Mouse (Mus musculus) lung, adult 2 months (tissue): ENCODE measurements around the gene Sf3b5. TPM values are rescaled to one million over a fixed set of nuclear protein-coding genes. Genes with fewer than 3 reads are reported as not detected.

ENCODE experiments used
- DNase-seq: peaks from one replicate; pipeline ENCODE4 v3.0.0; 2022
- H3K4me1 ChIP-seq: fragments of 200-500 bp; 2 replicates; pipeline ENCODE4 v1.6.1; 2011; ENCODE audit warnings: low read length; ENCODE audit not compliant: control insufficient read depth, insufficient read depth
- H3K4me3 ChIP-seq: fragments of 200-500 bp; replicated peaks from 2 replicates; pipeline ENCODE3; 2011; ENCODE audit warnings: low read depth, mild to moderate bottlenecking, control low read depth, low read length; ENCODE audit errors: extremely low read depth
- CTCF ChIP-seq: fragments of 200-500 bp; IDR thresholded peaks from 2 replicates; pipeline ENCODE4 v1.5.1; 2011; ENCODE audit warnings: mild to moderate bottlenecking, low read length, control low read depth; ENCODE audit not compliant: insufficient read depth
- POLR2A ChIP-seq: fragments of 200-500 bp; IDR thresholded peaks from 2 replicates; pipeline ENCODE4 v1.6.1; 2011; ENCODE audit warnings: low read depth, mild to moderate bottlenecking, control low read depth, low read length, borderline replicate concordance; ENCODE audit errors: extremely low read depth
- WGBS: fragments of 180-500 bp; shearing (Covaris S2); methylation state at CpG from one replicate; pipeline ENCODE4 v1.1.7; 2018; 5-methylcytosine and 5-hydroxymethylcytosine counted together
- polyA plus RNA-seq: library from polyadenylated mRNA; depleted of rRNA; stranded (reverse); fragments of >200 nt; gene quantifications from 2 replicates; pipeline ENCODE4 v1.2.3, GENCODE M21; 2012; rRNA removed

Gene Sf3b5
- polyA plus RNA-seq, 1 experiment: 29.1 TPM

DNA sequence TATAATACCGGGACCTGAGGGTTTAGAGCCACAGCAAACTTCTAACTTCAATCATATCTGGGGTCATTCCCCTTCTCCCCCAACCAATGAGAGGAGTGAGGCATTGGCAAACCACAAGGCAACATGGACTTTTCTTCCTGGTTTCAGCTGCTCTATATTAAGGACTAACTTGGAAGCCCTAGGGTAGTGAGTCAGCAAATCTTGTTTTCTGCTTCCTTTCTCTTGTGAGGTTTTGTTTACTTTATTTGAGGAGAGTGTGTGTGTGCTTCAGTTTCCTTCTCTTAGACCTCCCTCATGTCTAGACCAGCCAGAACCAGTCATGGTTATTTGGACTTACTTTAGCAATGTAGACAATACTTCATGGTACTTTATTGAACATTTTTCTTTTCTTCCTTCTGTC, 23.1 kb downstream of the Sf3b5 start:
- DNase-seq: no peak
- WGBS: 81% methylated on average over 1 of the region's 1 CpGs
- no peak for TF ChIP-seq POLR2A
- no peak for TF ChIP-seq CTCF
- Histone ChIP-seq H3K4me3 (no peak overlapping the region), H3K4me1 (no peaks in the 10 kb centered on the region)

DNA sequence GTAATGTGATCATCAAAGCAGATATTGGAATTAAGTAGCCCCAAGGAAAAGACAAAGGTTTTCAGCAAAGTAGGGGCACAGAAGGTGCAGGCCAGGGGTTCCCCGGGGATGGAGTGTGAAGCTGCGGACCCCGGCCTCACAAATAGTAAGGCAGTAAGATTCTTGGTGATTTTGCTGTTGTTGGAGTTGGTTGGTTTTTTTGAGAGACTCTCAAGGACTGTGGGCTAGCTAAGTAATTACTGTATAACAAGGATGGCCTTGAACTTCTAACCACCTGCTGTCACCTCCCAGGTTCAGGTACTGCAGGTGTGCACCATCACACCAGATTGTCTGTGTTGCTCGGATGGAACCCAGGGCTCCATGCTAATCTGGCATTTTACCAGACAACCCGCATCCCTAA, 24.3 kb downstream of the Sf3b5 start:
- WGBS: 93% methylated on average over 5 of the region's 5 CpGs
- no peak for TF ChIP-seq CTCF
- DNase-seq: no peak

DNA sequence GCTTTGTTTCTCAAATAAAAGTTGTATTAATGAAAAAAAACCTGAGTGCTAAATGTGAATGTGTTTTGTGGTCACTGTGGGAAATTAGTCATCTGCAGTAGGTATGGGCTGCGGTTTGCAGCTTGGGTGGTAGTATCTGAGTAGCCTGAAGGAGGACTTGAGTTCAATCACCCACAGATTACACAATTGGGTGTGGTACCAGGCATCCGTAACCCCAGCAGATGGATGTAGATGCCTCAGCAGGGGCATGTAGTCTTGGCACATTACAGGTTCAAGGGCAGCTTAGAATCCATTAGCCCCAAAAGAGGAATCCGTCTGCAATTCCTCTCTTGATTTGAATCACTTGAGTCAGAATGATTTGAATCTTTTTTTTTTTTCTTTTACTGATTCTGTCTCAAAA, 30.1 kb downstream of the Sf3b5 start:
- no peak for TF ChIP-seq CTCF
- TF ChIP-seq POLR2A: no peak
- DNase-seq: no peak
- Histone ChIP-seq H3K4me1 (no peaks in the 10 kb centered on the region), H3K4me3 (no peak overlapping the region)
- WGBS: 74% methylated on average over 3 of the region's 3 CpGs

More for the DNA sequence above, 24.3 kb downstream of the Sf3b5 start:
- H3K4me1 ChIP-seq: no peaks in the 10 kb centered on the region
- H3K4me3 ChIP-seq: no peak overlapping the region

DNA sequence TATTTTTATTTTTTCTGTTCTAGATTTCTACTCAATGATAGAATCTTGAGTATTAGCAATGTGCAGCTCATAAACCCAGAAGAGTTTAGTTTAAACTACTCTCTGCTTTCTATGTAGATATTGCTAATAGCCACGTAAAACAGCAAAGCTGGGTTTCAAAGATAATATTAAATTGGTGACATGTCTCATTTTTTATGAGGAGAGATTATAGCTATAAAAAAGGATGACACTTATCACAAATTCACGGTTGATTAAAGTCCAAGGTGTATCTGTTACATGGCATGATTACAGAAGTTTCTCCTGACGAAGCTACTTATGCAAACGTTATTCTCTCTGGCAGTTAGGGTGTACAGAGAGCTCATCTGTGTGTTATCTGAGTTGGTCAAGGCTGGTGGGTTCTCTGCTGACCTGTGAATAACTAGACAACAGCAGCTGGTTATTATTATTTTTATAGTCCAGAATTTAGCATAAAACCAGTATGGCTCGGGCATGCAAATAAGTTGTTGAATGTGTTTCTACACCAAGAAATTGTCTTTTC, 34.6 kb downstream of the Sf3b5 start:
- Histone ChIP-seq H3K4me1 (no peaks in the 10 kb centered on the region), H3K4me3 (no peak overlapping the region)
- DNase-seq: no peak
- WGBS: 81% methylated on average over 5 of the region's 5 CpGs
- TF ChIP-seq CTCF: no peak
- no peak for TF ChIP-seq POLR2A

DNA sequence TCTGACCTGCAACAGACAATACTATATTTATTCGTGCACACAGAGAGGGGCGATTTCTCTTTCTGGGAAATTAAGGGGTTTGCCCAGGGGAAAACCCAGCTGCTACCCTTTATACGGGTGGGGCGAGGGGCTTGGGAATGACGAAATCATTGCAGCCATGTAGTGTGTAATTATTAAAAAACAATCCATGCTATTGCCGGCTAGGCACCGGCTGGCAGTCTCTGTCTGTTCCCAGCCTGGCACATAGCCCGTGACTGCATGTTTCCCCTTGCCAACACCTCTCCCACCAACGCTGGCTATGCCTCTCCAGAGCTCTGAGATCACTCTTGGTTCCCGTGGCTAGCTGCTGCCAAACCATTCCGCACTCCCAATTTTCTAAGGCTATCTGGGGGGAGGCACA, 39.5 kb downstream of the Sf3b5 start:
- no peaks in the 10 kb centered on the region for H3K4me1 ChIP-seq
- no peak overlapping the region for H3K4me3 ChIP-seq
- no peak for TF ChIP-seq CTCF
- DNase-seq: no peak
- WGBS: 82% methylated on average over 11 of the region's 11 CpGs

DNA sequence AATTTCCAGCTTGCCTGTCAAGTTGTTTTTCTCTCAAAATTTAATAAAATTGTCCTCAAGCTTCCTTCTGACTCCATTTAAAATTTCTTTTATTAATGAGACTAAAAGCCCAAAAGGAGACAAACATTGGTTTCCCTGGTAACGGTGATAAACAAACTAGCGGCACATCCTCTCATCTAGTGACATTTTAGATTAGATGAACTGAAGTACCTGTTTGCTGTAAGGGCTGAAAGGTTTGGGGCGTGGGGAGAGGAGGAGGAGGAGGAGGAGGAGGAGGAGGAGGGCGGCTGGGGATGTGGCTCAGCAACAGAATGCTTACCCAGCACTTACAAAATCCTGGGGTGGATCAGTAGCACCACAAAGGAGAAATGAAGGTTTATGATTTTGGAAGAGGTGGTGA, 42.7 kb downstream of the Sf3b5 start:
- H3K4me1 ChIP-seq: no peaks in the 10 kb centered on the region
- no peak overlapping the region for H3K4me3 ChIP-seq
- WGBS: 26% methylated on average over 4 of the region's 4 CpGs
- no peak for TF ChIP-seq CTCF
- TF ChIP-seq POLR2A: no peak
- DNase-seq: no peak

DNA sequence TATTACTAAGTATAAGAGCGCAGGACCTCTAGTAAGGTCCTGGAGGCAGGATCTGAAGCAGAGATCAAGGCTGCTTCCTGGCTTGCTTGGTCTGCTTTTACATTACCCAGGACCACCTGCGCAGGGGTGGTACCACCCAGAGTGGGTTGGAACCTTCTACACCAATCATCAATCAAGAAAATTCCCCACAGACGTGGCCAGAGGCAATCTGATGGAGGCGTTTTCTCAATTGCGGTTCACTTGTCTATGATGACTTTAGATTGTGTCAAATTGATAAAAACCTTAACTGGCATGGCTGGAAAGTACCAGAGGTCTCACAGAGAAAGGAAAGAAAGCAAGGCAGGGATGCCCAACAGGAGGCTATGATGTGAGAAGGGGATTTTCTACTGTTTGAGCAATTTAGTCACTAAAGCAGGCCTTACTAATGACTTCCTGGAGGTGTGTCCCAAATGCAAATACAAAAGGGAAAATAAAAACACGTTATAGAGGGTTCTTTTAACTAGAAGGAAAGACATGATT, 51.8 kb downstream of the Sf3b5 start:
- Histone ChIP-seq H3K4me3 (no peak overlapping the region), H3K4me1 (no peaks in the 10 kb centered on the region)
- TF ChIP-seq CTCF (no peak), POLR2A (no peak)
- no peak for DNase-seq
- 74% methylated on average over 6 of the region's 6 CpGs for WGBS

Other genes starting within 250 kb of the Sf3b5 start
- gene Utrn, start 136.0 kb upstream of the Sf3b5 start, polyA plus RNA-seq: 47.7 and 59.1 TPM in 2 replicates
- gene Stx11, start 41.0 kb upstream of the Sf3b5 start, polyA plus RNA-seq: 16.0 and 17.1 TPM in 2 replicates
- 28.8 and 35.3 TPM in 2 replicates for gene Plagl1, start 55.2 kb downstream of the Sf3b5 start, polyA plus RNA-seq
- not detected in 2 replicates for gene Zc2hc1b, start 172.7 kb downstream of the Sf3b5 start, polyA plus RNA-seq
- 7.3 and 12.2 TPM in 2 replicates for gene Ltv1, start 187.8 kb downstream of the Sf3b5 start, polyA plus RNA-seq